Mouse (Mus musculus): ENCODE measurements around the gene Cbfb. TPM values are rescaled to one million over a fixed set of nuclear protein-coding genes. Genes with fewer than 3 reads are reported as not detected.

Cbfb gene
- polyA plus RNA-seq, 1 experiment from 2014 or later, result 60.0 TPM

DNA sequence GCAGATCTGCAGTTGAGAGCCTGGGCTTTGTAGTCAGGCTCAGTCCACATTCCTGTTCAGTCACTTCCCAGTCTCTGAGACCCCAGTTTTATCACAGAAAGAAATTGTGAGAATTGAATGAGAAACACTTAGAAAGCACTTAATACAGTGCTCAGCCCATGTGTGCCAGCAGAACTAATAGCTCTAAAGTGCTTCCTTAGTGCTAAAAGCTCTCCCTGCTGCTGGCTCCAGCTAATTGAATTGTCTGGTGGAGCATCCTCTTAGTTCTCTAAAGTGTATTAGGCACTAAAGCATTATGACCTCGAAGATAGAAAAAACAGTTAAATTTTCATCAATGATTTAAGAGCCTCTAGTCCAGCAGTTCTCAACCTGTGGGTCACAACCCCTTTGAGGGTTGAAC is 35.3 kb downstream of the Cbfb start:
- Histone ChIP-seq H3K4me2 (no peak overlapping the region), H3K4me3 (replicated peaks) (no peak overlapping the region), H3K27ac (no peak overlapping the region), H3K4me1 (no peaks in the 10 kb centered on the region), H3K36me3 (replicated peaks) (peaks cover 27% of the 10 kb centered on the region), H3K9me3 (no peaks in the 10 kb centered on the region), H3K9ac (no peak overlapping the region), H3K27me3 (no peaks in the 10 kb centered on the region)
- WGBS, result 82% methylated on average over 1 of the region's 1 CpGs
- ATAC-seq (ENCODE audit: low FRiP score), result no peak

GRCm38 (mm10) chr8:105206766-105207275 is 36.3 kb downstream of the Cbfb start:
- Histone ChIP-seq H3K9ac (no peak overlapping the region), H3K4me2 (no peak overlapping the region)
- whole genome bisulfite sequencing, result 75% methylated on average over 7 of the region's 7 CpGs

GRCm38 (mm10) chr8:105207675-105208273 is 37.3 kb downstream of the Cbfb start:
- WGBS, result 98% methylated on average over 2 of the region's 2 CpGs
- Histone ChIP-seq H3K4me1 (no peaks in the 10 kb centered on the region), H3K27me3 (no peaks in the 10 kb centered on the region), H3K4me2 (no peak overlapping the region), H3K36me3 (replicated peaks) (peaks cover 21% of the 10 kb centered on the region), H3K27ac (no peak overlapping the region), H3K4me3 (replicated peaks) (no peak overlapping the region), H3K9ac (no peak overlapping the region), H3K9me3 (no peaks in the 10 kb centered on the region)
- ATAC-seq (ENCODE audit: low FRiP score), result no peak

More at GRCm38 (mm10) chr8:105206766-105207275, 36.3 kb downstream of the Cbfb start:
- Histone ChIP-seq H3K4me1 (no peaks in the 10 kb centered on the region), H3K9me3 (no peaks in the 10 kb centered on the region), H3K36me3 (replicated peaks) (peaks cover 22% of the 10 kb centered on the region), H3K27ac (no peak overlapping the region), H3K27me3 (no peaks in the 10 kb centered on the region), H3K4me3 (replicated peaks) (no peak overlapping the region)
- ATAC-seq (ENCODE audit: low FRiP score), result no peak

DNA sequence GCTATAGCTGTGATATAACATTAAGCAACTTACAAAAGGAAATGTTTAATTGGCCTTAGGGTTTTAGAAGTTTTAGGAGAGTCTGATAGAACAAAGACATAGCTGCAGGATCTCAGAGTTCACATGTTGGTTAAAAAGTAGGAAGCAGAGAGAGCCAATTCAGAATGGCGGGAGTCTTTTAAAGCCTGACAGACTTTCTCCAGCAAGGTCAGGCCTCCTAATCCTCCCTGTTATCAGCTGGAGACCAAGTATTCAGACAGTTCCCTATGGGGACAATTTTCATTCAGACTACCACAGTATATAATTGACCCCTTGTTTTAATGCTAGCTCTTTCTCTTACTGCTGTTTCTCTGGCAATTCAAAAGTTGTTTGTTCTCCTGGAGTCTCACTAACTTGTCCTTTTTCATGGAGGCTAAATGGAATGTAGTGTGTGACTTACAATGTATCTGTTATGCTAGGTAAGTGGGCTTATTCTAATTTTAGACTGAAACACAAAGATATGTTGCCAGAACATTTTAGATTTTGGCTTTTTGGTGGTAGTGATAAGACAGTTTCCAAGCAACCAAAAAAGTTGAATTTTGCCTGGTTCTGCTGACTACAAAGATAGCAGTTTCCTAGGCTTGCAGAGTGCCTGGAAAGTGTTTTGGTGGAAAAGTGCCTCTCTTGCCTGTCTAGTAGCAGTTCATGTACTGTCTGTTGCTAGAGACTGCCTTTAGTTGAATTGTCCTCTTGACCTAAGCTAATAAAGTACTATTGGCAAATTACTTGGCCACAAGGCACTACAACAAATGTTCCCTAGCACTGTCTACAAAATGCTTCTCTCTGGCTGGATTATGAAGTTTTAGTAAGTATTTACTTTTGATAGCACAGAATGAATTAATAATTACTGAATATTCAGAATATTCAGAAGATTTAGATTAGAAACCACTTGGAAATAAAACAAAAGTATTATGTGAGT is 39.0 kb downstream of the Cbfb start:
- WGBS, result 35% methylated on average over 1 of the region's 1 CpGs
- Histone ChIP-seq H3K4me1 (no peaks in the 10 kb centered on the region), H3K4me3 (replicated peaks) (no peak overlapping the region), H3K4me2 (no peak overlapping the region), H3K36me3 (replicated peaks) (peaks cover 17% of the 10 kb centered on the region), H3K9me3 (no peaks in the 10 kb centered on the region), H3K9ac (no peak overlapping the region), H3K27me3 (no peaks in the 10 kb centered on the region), H3K27ac (no peak overlapping the region)
- no peak for ATAC-seq (ENCODE audit: low FRiP score)

DNA sequence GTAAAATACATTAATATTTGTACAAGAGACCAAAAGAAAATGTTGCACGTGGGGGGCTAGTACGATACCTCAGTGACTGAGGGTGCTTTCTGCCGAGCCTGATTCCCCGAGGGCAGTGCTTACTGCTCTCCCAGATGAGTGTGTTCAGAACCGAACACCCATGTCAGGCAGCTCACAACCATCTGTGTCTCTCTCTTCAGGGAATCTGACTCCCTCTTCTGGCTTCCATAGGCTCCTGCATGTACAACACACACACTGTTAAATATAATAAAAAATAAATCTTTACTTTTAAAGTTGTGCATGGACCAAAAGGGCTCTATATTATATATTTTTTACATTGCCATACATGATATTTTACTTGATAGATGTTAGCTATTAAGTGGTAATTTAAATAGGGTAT is 43.6 kb downstream of the Cbfb start:
- Histone ChIP-seq H3K27ac (no peak overlapping the region), H3K4me1 (no peaks in the 10 kb centered on the region), H3K9ac (no peak overlapping the region), H3K4me2 (no peak overlapping the region), H3K36me3 (replicated peaks) (peaks cover 18% of the 10 kb centered on the region), H3K9me3 (no peaks in the 10 kb centered on the region), H3K4me3 (replicated peaks) (no peak overlapping the region), H3K27me3 (no peaks in the 10 kb centered on the region)
- no peak for ATAC-seq (ENCODE audit: low FRiP score)
- 95% methylated on average over 5 of the region's 5 CpGs for WGBS

GRCm38 (mm10) chr8:105217926-105218522 is 47.5 kb downstream of the Cbfb start:
- peaks cover 13% of the 10 kb centered on the region; the same call in 1 of the 2 replicates for H3K36me3 ChIP-seq (replicated peaks)

GRCm38 (mm10) chr8:105223850-105224249 is 53.4 kb downstream of the Cbfb start:
- Histone ChIP-seq H3K4me1 (peaks cover 18% of the 10 kb centered on the region), H3K9ac (no peak overlapping the region), H3K9me3 (no peaks in the 10 kb centered on the region), H3K4me3 (replicated peaks) (no peak overlapping the region), H3K4me2 (no peak overlapping the region), H3K27ac (no peak overlapping the region), H3K27me3 (no peaks in the 10 kb centered on the region), H3K36me3 (replicated peaks) (no peaks in the 10 kb centered on the region)
- WGBS, result 84% methylated on average over 7 of the region's 7 CpGs
- no peak for ATAC-seq (ENCODE audit: low FRiP score)

More at GRCm38 (mm10) chr8:105217926-105218522, 47.5 kb downstream of the Cbfb start:
- no peak overlapping the region for H3K4me2 ChIP-seq
- H3K4me1 ChIP-seq, result no peaks in the 10 kb centered on the region
- no peaks in the 10 kb centered on the region for H3K27me3 ChIP-seq
- WGBS, result 82% methylated on average over 5 of the region's 5 CpGs
- H3K9ac ChIP-seq, result no peak overlapping the region
- no peaks in the 10 kb centered on the region for H3K9me3 ChIP-seq
- no peak overlapping the region for H3K4me3 ChIP-seq (replicated peaks)
- H3K27ac ChIP-seq, result no peak overlapping the region
- peak; percentile 65; the same call in 1 of the 2 replicates for ATAC-seq (ENCODE audit: low FRiP score)

- peak; percentile 97 for ATAC-seq (ENCODE audit: low FRiP score)
- Histone ChIP-seq H3K4me1 (peaks cover 18% of the 10 kb centered on the region), H3K9ac (peak within 1 kb of the TSS; percentile 90), H3K9me3 (no peaks in the 10 kb centered on the region), H3K4me2 (peak within 1 kb of the TSS; percentile 83), H3K36me3 (replicated peaks) (no peaks in the 10 kb centered on the region), H3K4me3 (replicated peaks) (peak within 1 kb of the TSS; percentile 94), H3K27me3 (no peaks in the 10 kb centered on the region), H3K27ac (peak within 1 kb of the TSS; percentile 79)
- WGBS, result 2% methylated on average over 34 of the region's 34 CpGs
Measured at GRCm38 (mm10) chr8:105224413-105225271, 54.2 kb downstream of the Cbfb start, which contains the start of gene D230025D16Rik. Gene D230025D16Rik (plus strand): TSS chr8:105225145.

DNA sequence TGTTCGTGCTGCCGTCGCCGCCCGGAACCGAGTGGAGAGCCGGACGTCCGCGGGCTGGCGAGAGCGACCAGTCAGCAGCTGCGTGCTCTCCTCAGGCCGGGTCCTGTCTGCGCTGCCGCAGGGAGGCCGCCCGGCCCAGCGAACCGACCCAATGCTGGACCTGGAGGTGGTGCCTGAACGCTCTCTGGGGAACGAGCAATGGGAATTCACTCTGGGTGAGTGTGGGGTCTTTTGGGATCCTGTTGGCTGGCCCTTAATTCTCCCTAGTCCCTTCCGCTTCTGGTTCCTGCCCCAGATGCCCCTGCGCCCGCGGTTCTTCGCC is 54.8 kb downstream of the Cbfb start:
- Histone ChIP-seq H3K4me3 (replicated peaks) (peak overlapping the region; percentile 94), H3K9me3 (no peaks in the 10 kb centered on the region), H3K4me1 (peaks cover 18% of the 10 kb centered on the region), H3K27ac (peak overlapping the region; percentile 79), H3K9ac (peak overlapping the region; percentile 90), H3K36me3 (replicated peaks) (no peaks in the 10 kb centered on the region), H3K4me2 (peak overlapping the region; percentile 83), H3K27me3 (no peaks in the 10 kb centered on the region)
- WGBS, result under 1% methylated on average over 27 of the region's 27 CpGs
- no peak for ATAC-seq (ENCODE audit: low FRiP score)

GRCm38 (mm10) chr8:105225917-105226316 is 55.4 kb downstream of the Cbfb start:
- H3K4me3 ChIP-seq (replicated peaks), result peak overlapping the region; percentile 94
- H3K4me2 ChIP-seq, result peak overlapping the region; percentile 83
- no peaks in the 10 kb centered on the region for H3K9me3 ChIP-seq
- peaks cover 18% of the 10 kb centered on the region for H3K4me1 ChIP-seq
- WGBS, result 31% methylated on average over 6 of the region's 6 CpGs
- no peak overlapping the region for H3K27ac ChIP-seq
- H3K9ac ChIP-seq, result peak overlapping the region; percentile 90
- H3K36me3 ChIP-seq (replicated peaks), result no peaks in the 10 kb centered on the region
- ATAC-seq (ENCODE audit: low FRiP score), result no peak
- H3K27me3 ChIP-seq, result no peaks in the 10 kb centered on the region

DNA sequence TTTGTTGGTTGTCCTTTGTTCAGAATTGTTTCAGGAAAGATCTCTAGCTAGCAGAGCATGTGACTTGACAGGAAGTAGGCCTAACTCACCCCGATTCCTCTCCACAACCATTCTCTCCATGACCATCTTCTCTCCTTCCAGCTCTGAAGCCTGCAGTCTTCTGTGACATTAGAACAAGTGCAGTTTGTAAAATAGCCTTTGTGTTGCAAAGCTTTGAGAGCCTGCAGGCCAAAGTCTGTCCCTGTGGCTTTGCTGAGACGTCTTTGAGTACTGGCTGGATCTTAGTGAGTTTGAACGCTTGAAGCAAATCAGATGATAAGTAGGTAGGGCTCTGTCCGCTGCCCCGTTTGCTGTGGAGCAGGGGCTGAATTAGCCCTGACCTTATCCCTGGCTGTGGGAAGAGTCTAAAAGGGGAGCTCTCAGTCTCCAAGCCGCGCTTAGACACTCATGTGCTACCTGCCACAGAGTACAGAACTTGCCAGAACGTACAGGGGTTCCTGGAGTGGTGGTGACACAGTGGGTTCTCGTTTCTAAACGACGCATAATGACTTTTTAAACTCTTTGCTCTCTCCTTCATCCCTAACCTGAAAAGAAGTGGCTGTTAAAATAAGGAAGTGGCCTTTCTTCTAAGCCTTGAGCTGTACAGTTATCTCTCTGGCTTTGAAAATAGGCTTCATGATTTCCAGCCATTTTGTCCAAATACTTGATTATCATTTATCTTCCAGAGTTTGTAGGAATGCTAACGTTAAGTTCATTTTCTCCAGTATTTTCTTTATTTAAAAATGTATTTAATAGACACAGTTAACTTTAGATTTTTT is 61.2 kb downstream of the Cbfb start:
- WGBS, result 87% methylated on average over 12 of the region's 12 CpGs
- H3K9ac ChIP-seq, result no peak overlapping the region
- ATAC-seq (ENCODE audit: low FRiP score), result no peak
- no peaks in the 10 kb centered on the region for H3K27me3 ChIP-seq
- no peak overlapping the region for H3K27ac ChIP-seq
- H3K36me3 ChIP-seq (replicated peaks), result peaks cover 19% of the 10 kb centered on the region; the same call in 1 of the 2 replicates
- no peak overlapping the region for H3K4me2 ChIP-seq
- no peaks in the 10 kb centered on the region for H3K4me1 ChIP-seq
- H3K9me3 ChIP-seq, result no peaks in the 10 kb centered on the region
- no peak overlapping the region for H3K4me3 ChIP-seq (replicated peaks)
